Mouse (Mus musculus) G1E (cell line): ENCODE measurements at regions not wholly inside any gene's neighbourhood (a gene's known extent, or its start where the extent isn't known, plus 50 kb on each side); places are given as distances from the start of the nearest gene placed in this dataset.

ENCODE experiments used
- CTCF ChIP-seq: IDR thresholded peaks from 2 replicates; pipeline ENCODE4 v1.5.1; 2012; ENCODE audit warnings: low read depth, low read length, inconsistent platforms, mixed read lengths
- GATA1 ChIP-seq: IDR thresholded peaks from 2 replicates; pipeline ENCODE4 v1.6.1; 2012; ENCODE audit warnings: borderline replicate concordance, low read length, inconsistent platforms, mixed read lengths
- GATA2 ChIP-seq: IDR thresholded peaks from 2 replicates; pipeline ENCODE4 v1.6.1; 2012; ENCODE audit warnings: low read depth, low read length, inconsistent platforms, borderline replicate concordance

- TF ChIP-seq CTCF (no peak), GATA2 (no peak), GATA1 (no peak)
These were observed 637.2 kb downstream of the Cbln4 start for GRCm38 (mm10) chr2:171406057-171406456.
